Mouse (Mus musculus): ENCODE measurements around the gene Gm20388. TPM values are rescaled to one million over a fixed set of nuclear protein-coding genes. Genes with fewer than 3 reads are reported as not detected.

Gm20388 gene
- total RNA-seq, 1 experiment from 2014 or later = 10.0 TPM

- no peak for ATAC-seq (replicated peaks; ENCODE audit: insufficient number of reproducible peaks, low FRiP score, low TSS enrichment, poor library complexity, severe bottlenecking)
These were observed 652.7 kb downstream of the Gm20388 start for GRCm38 (mm10) chr8:120563348-120563724.

- ATAC-seq (replicated peaks; ENCODE audit: insufficient number of reproducible peaks, low FRiP score, low TSS enrichment, poor library complexity, severe bottlenecking) = peak; percentile 78
These were observed 653.5 kb downstream of the Gm20388 start for GRCm38 (mm10) chr8:120563851-120564837.

GRCm38 (mm10) chr8:120565151-120565711, 654.6 kb downstream of the Gm20388 start:
- ATAC-seq (replicated peaks; ENCODE audit: insufficient number of reproducible peaks, low FRiP score, low TSS enrichment, poor library complexity, severe bottlenecking) = no peak

- no peak for ATAC-seq (replicated peaks; ENCODE audit: insufficient number of reproducible peaks, low FRiP score, low TSS enrichment, poor library complexity, severe bottlenecking)
These were observed 656.0 kb downstream of the Gm20388 start for GRCm38 (mm10) chr8:120566681-120567080.

- no peak for ATAC-seq (replicated peaks; ENCODE audit: insufficient number of reproducible peaks, low FRiP score, low TSS enrichment, poor library complexity, severe bottlenecking)
These were observed 657.1 kb downstream of the Gm20388 start for GRCm38 (mm10) chr8:120567731-120568130.

GRCm38 (mm10) chr8:120568164-120568798, 657.6 kb downstream of the Gm20388 start:
- ATAC-seq (replicated peaks; ENCODE audit: insufficient number of reproducible peaks, low FRiP score, low TSS enrichment, poor library complexity, severe bottlenecking) = no peak

- ATAC-seq (replicated peaks; ENCODE audit: insufficient number of reproducible peaks, low FRiP score, low TSS enrichment, poor library complexity, severe bottlenecking) = no peak
These were observed 658.5 kb downstream of the Gm20388 start for GRCm38 (mm10) chr8:120569123-120569522.

- peak; percentile 40 for ATAC-seq (replicated peaks; ENCODE audit: insufficient number of reproducible peaks, low FRiP score, low TSS enrichment, poor library complexity, severe bottlenecking)
These were observed 659.5 kb downstream of the Gm20388 start for GRCm38 (mm10) chr8:120569939-120570715.

GRCm38 (mm10) chr8:120571561-120571960, 660.9 kb downstream of the Gm20388 start:
- ATAC-seq (replicated peaks; ENCODE audit: insufficient number of reproducible peaks, low FRiP score, low TSS enrichment, poor library complexity, severe bottlenecking) = no peak

- ATAC-seq (replicated peaks; ENCODE audit: insufficient number of reproducible peaks, low FRiP score, low TSS enrichment, poor library complexity, severe bottlenecking) = peak; percentile 42
These were observed 661.9 kb downstream of the Gm20388 start for GRCm38 (mm10) chr8:120572534-120572933.

GRCm38 (mm10) chr8:120573866-120574265, 663.2 kb downstream of the Gm20388 start:
- no peak for ATAC-seq (replicated peaks; ENCODE audit: insufficient number of reproducible peaks, low FRiP score, low TSS enrichment, poor library complexity, severe bottlenecking)

- ATAC-seq (replicated peaks; ENCODE audit: insufficient number of reproducible peaks, low FRiP score, low TSS enrichment, poor library complexity, severe bottlenecking) = no peak
These were observed 664.3 kb downstream of the Gm20388 start for GRCm38 (mm10) chr8:120574941-120575340.

GRCm38 (mm10) chr8:120575801-120576200, 665.2 kb downstream of the Gm20388 start:
- ATAC-seq (replicated peaks; ENCODE audit: insufficient number of reproducible peaks, low FRiP score, low TSS enrichment, poor library complexity, severe bottlenecking) = no peak

- no peak for ATAC-seq (replicated peaks; ENCODE audit: insufficient number of reproducible peaks, low FRiP score, low TSS enrichment, poor library complexity, severe bottlenecking)
These were observed 667.2 kb downstream of the Gm20388 start for GRCm38 (mm10) chr8:120577821-120578220.

- no peak for ATAC-seq (replicated peaks; ENCODE audit: insufficient number of reproducible peaks, low FRiP score, low TSS enrichment, poor library complexity, severe bottlenecking)
These were observed 669.8 kb downstream of the Gm20388 start for GRCm38 (mm10) chr8:120580336-120581000.

- no peak for ATAC-seq (replicated peaks; ENCODE audit: insufficient number of reproducible peaks, low FRiP score, low TSS enrichment, poor library complexity, severe bottlenecking)
These were observed 670.7 kb downstream of the Gm20388 start for GRCm38 (mm10) chr8:120581329-120581728.

- ATAC-seq (replicated peaks; ENCODE audit: insufficient number of reproducible peaks, low FRiP score, low TSS enrichment, poor library complexity, severe bottlenecking) = no peak
These were observed 671.2 kb downstream of the Gm20388 start for GRCm38 (mm10) chr8:120581811-120582210.

GRCm38 (mm10) chr8:120585521-120585920, 674.9 kb downstream of the Gm20388 start:
- no peak for ATAC-seq (replicated peaks; ENCODE audit: insufficient number of reproducible peaks, low FRiP score, low TSS enrichment, poor library complexity, severe bottlenecking)

Measured in monocyte, adult 5-6 weeks (primary cell).